Mouse (Mus musculus): ENCODE results near the gene Gfod1. TPM values are rescaled to one million over a fixed set of nuclear protein-coding genes. Genes with fewer than 3 reads are reported as not detected.

Gene Gfod1
- polyA plus RNA-seq (2014; fragmentation: Illumina TruSeq; extraction: RNeasy Lipid Tissue Mini Kit (QIAGEN cat#74804); ENCODE audit: low read depth, low replicate concordance) = 0.82 TPM

DNA sequence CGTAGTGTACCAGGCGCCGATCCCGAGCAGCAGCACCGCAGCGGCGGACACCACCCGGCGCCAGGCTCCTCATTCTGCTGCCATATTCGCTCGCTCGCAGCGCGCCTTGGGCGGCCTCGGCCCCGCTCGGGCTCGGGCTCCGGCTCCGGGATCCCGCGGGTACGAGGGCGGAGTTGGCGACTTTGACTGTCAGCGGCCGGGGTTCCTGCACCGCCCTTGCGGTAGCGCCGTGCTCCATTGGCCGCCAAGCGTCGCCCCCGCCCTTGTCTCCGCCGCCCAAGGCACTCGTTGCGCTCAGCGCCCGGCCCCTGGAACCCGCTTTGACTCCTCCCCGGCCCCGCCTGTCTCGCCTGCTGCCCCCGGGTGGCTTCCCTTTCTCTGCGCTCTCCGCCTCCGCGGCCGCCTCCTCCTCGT lies at the start of gene Gfod1:
Gene Gfod1, minus strand, starts transcription at position 155 of the 414 bp plus-strand sequence.

DNA sequence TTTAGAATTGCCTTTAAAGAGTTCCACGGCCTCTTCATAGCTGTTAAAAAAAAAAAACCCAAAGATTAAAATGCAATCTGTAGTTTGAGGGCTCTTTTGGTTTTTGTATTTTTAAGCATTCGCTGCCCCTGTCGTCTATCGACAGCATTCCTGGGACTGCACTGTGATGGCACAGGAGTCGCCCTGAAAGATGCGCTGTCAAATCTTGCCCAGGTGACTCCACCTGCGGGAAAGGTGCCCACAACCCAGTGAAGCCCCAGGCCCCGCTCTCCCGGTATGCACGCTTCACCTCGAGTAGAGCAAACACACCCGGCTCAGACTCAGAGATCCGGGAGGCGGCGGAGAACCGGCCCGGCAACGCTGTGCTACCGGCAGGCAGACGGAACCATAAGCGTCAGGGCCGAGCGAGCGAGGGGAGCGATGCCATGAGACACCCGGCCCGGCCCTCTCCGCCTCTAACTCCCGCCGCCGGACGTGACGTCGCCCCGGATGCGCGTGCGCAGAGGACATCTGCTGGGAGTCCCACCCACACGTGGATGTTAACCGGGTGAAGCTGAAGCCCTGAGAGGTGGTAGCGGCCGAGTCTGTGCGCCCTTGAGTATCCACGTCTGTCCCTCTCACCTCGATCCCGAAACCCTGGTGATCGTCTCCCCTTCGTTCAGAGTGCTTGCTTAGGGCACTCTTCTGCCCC lies 132.8 kb downstream of the Gfod1 start, which contains the start of gene Tbc1d7:
Gene Tbc1d7, minus strand, starts transcription at position 482 of the 691 bp plus-strand sequence.

Other genes with a start within 250 kb of the Gfod1 start
- gene Tbc1d7, start 132.7 kb downstream of the Gfod1 start, polyA plus RNA-seq (2014; fragmentation: Illumina TruSeq; extraction: RNeasy Lipid Tissue Mini Kit (QIAGEN cat#74804); ENCODE audit: low read depth, low replicate concordance) = 5.6 TPM
- gene Sirt5, start 61.3 kb upstream of the Gfod1 start, polyA plus RNA-seq (2014; fragmentation: Illumina TruSeq; extraction: RNeasy Lipid Tissue Mini Kit (QIAGEN cat#74804); ENCODE audit: low read depth, low replicate concordance) = 9.9 TPM
- gene Nol7, start 94.2 kb upstream of the Gfod1 start, polyA plus RNA-seq (2014; fragmentation: Illumina TruSeq; extraction: RNeasy Lipid Tissue Mini Kit (QIAGEN cat#74804); ENCODE audit: low read depth, low replicate concordance) = 187 TPM
- 48.9 TPM for gene Ranbp9, start 177.1 kb upstream of the Gfod1 start, polyA plus RNA-seq (2014; fragmentation: Illumina TruSeq; extraction: RNeasy Lipid Tissue Mini Kit (QIAGEN cat#74804); ENCODE audit: low read depth, low replicate concordance)